ENCODE assay signal across 8 mouse cellular contexts in genomic region chr11:106674612-106675153, GRCm38 (mm10).
A peak's percentile ranks its signal among the peaks of the same experiment; 100 is the strongest.
DNase-seq lines count a peak whose midpoint lies in the region; ATAC-seq lines count a peak whose summit lies in the region.

No protein-coding gene starts in this region.

- WGBS in intestine, embryonic 16.5 days = 7% methylated on average over 9 of the region's 9 CpGs
- WGBS in limb, embryonic 10.5 days = 6% methylated on average over 9 of the region's 9 CpGs
- 15% methylated on average over 9 of the region's 9 CpGs for WGBS in midbrain, embryonic 10.5 days

- no peaks in the 10 kb centered on the region for H3K9me3 ChIP-seq in intestine, embryonic 16.5 days (ENCODE audit: control insufficient read depth, low read length)
- H3K9me3 ChIP-seq in limb, embryonic 10.5 days (replicated peaks) = no peaks in the 10 kb centered on the region
- H3K9me3 ChIP-seq in midbrain, embryonic 10.5 days (replicated peaks) = no peaks in the 10 kb centered on the region

- peak overlapping the region; percentile 34 for H3K4me2 ChIP-seq in intestine, embryonic 16.5 days (ENCODE audit: low read depth, low read length)

- no peaks in the 10 kb centered on the region for H3K27me3 ChIP-seq in intestine, embryonic 16.5 days (replicated peaks; ENCODE audit: control insufficient read depth, insufficient read depth, low read length)
- no peaks in the 10 kb centered on the region for H3K27me3 ChIP-seq in limb, embryonic 10.5 days (ENCODE audit: low read depth, poor library complexity, severe bottlenecking)
- H3K27me3 ChIP-seq in midbrain, embryonic 10.5 days (ENCODE audit: low read depth, poor library complexity, severe bottlenecking) = no peaks in the 10 kb centered on the region

- no peaks in the 10 kb centered on the region for H3K36me3 ChIP-seq in intestine, embryonic 16.5 days (ENCODE audit: control insufficient read depth, insufficient read depth, low read length)
- H3K36me3 ChIP-seq in limb, embryonic 10.5 days = no peaks in the 10 kb centered on the region
- no peaks in the 10 kb centered on the region for H3K36me3 ChIP-seq in midbrain, embryonic 10.5 days

- ATAC-seq in granulocyte monocyte progenitor cell, adult 5-6 weeks (replicated peaks; ENCODE audit: poor library complexity, severe bottlenecking) = 0 out of 2 replicates have a peak, but pooled peaks have one; percentile 10
- ATAC-seq in intestine, embryonic 16.5 days = peak; percentile 83

- peak overlapping the region; percentile 12; the same call in 1 of the 2 replicates for H3K4me3 ChIP-seq in intestine, embryonic 16.5 days (ENCODE audit: low read length)
- H3K4me3 ChIP-seq in limb, embryonic 10.5 days = peak overlapping the region; percentile 29
- H3K4me3 ChIP-seq in midbrain, embryonic 10.5 days = no peak overlapping the region

- peaks cover 20% of the 10 kb centered on the region for H3K4me1 ChIP-seq in intestine, embryonic 16.5 days (ENCODE audit: control insufficient read depth, insufficient read depth, low read length)
- peaks cover 33% of the 10 kb centered on the region for H3K4me1 ChIP-seq in limb, embryonic 10.5 days
- peaks cover 34% of the 10 kb centered on the region for H3K4me1 ChIP-seq in midbrain, embryonic 10.5 days

- H3K27ac ChIP-seq in intestine, embryonic 16.5 days (ENCODE audit: low read length) = peak overlapping the region; percentile 80
- H3K27ac ChIP-seq in limb, embryonic 10.5 days = peak overlapping the region; percentile 72
- peak overlapping the region; percentile 83 for H3K27ac ChIP-seq in midbrain, embryonic 10.5 days (replicated peaks)

- DNase-seq in ZHBTc4 (ENCODE audit: low read depth, low spot score) = peak; percentile 43
- peak; percentile 40 to 66 for DNase-seq in cerebellum, postnatal 4 days (ENCODE audit: low spot score in 2 of 2)
- DNase-seq in limb, embryonic 10.5 days (ENCODE audit: low spot score) = peak; percentile 51
- peak; percentile 36 for DNase-seq in midbrain, embryonic 10.5 days (ENCODE audit: low spot score)
- peak; percentile 89 for DNase-seq in skeletal muscle tissue, adult 2 months (ENCODE audit: low read depth, low spot score)
- DNase-seq in c-Kit-positive CD71-positive TER-119-positive erythroid progenitor cells, embryonic 14.5 days (ENCODE audit: low spot score) = no peak

- H3K9ac ChIP-seq in intestine, embryonic 16.5 days (ENCODE audit: low read depth, low read length) = peak overlapping the region; percentile 40
